Mouse (Mus musculus) CH12.LX (cell line): ENCODE measurements at regions not wholly inside any gene's neighbourhood (a gene's known extent, or its start where the extent isn't known, plus 50 kb on each side); places are given as distances from the start of the nearest gene placed in this dataset.

ENCODE experiments used
- DNase-seq: peaks from one replicate; pipeline ENCODE4 v3.0.0-alpha.2; 2013; ENCODE audit errors: extremely low read depth
- H3K27ac ChIP-seq: 2 replicates; pipeline ENCODE4 v1.5.1; 2012; ENCODE audit warnings: low read depth, mild to moderate bottlenecking, control low read depth, moderate library complexity; ENCODE audit not compliant: insufficient read depth
- H3K27me3 ChIP-seq: replicated peaks from 2 replicates; pipeline ENCODE3; 2012; ENCODE audit warnings: inconsistent platforms
- H3K36me3 ChIP-seq, 2 experiments: replicated peaks in 1 of 2; 2 replicates each; pipeline versions ENCODE3 to v1.6.1; 2012; ENCODE audit warnings: inconsistent platforms in 1 of 2, low read length in 1 of 2, mild to moderate bottlenecking in 1 of 2, mixed read lengths in 1 of 2, moderate library complexity in 1 of 2; ENCODE audit not compliant: control insufficient read depth in 1 of 2, insufficient read depth in 1 of 2
- H3K4me1 ChIP-seq, 2 experiments: 2 replicates each; pipeline ENCODE4 v1.6.1; 2012; ENCODE audit warnings: inconsistent platforms in 1 of 2, moderate library complexity in 1 of 2; ENCODE audit not compliant: insufficient read depth in 2 of 2, control insufficient read depth in 1 of 2
- H3K4me2 ChIP-seq: 2 replicates; pipeline ENCODE4 v1.6.1; 2012; ENCODE audit warnings: low read depth, mild to moderate bottlenecking, control low read depth; ENCODE audit not compliant: poor library complexity, insufficient read depth, severe bottlenecking
- H3K4me3 ChIP-seq, 3 experiments: fragments of 150-350 bp in 1 of 3; sonication (generic) in 1 of 3; replicated peaks in 1 of 3; 2 replicates each; pipeline versions ENCODE3 to v1.5.1; 2011 to 2012; ENCODE audit warnings: low read depth in 2 of 3, low read length in 2 of 3, mild to moderate bottlenecking in 2 of 3, moderate library complexity in 2 of 3, control low read depth in 1 of 3, improper control_type of control experiment in 1 of 3, inconsistent platforms in 1 of 3, mixed read lengths in 1 of 3; ENCODE audit not compliant: poor library complexity in 1 of 3
- H3K79me2 ChIP-seq: replicated peaks from 2 replicates; pipeline ENCODE4 v1.6.1; 2012; ENCODE audit warnings: mild to moderate bottlenecking, moderate library complexity; ENCODE audit not compliant: control insufficient read depth, poor library complexity, insufficient read depth, severe bottlenecking; ENCODE audit errors: extremely low read depth
- H3K9ac ChIP-seq: 2 replicates; pipeline ENCODE4 v1.6.1; 2012; ENCODE audit warnings: low read depth, mild to moderate bottlenecking, control low read depth, moderate library complexity; ENCODE audit not compliant: insufficient read depth
- H3K9me3 ChIP-seq: replicated peaks from 2 replicates; pipeline ENCODE3; 2012; ENCODE audit warnings: low read length, inconsistent platforms, mixed read lengths
- BHLHE40 ChIP-seq: IDR thresholded peaks from 2 replicates; pipeline ENCODE4 v1.6.1; 2011; ENCODE audit warnings: mild to moderate bottlenecking, low read depth, low read length, improper control_type of control experiment
- CHD2 ChIP-seq: IDR thresholded peaks from 2 replicates; pipeline ENCODE4 v1.6.1; 2011; ENCODE audit warnings: low read length, improper control_type of control experiment
- E2F4 ChIP-seq: IDR thresholded peaks from 2 replicates; pipeline ENCODE4 v1.6.1; 2011; ENCODE audit warnings: low read depth, low read length, improper control_type of control experiment; ENCODE audit not compliant: insufficient replicate concordance
- ETS1 ChIP-seq: conservative IDR thresholded peaks from 2 replicates; pipeline ENCODE4 v1.6.1; 2012; ENCODE audit warnings: low read depth, mild to moderate bottlenecking, inconsistent platforms, low read length, improper control_type of control experiment, moderate library complexity
- GABPA ChIP-seq: IDR thresholded peaks from 2 replicates; pipeline ENCODE4 v1.6.1; 2012; ENCODE audit warnings: low read depth, low read length, improper control_type of control experiment, inconsistent platforms; ENCODE audit not compliant: insufficient replicate concordance
- IRF4 ChIP-seq: IDR thresholded peaks from 2 replicates; pipeline ENCODE4 v1.6.1; 2014; ENCODE audit warnings: low read depth, mild to moderate bottlenecking, inconsistent platforms, low read length, improper control_type of control experiment
- JUND ChIP-seq: conservative IDR thresholded peaks from 2 replicates; pipeline ENCODE4 v1.6.1; 2011; ENCODE audit warnings: low read depth, low read length, improper control_type of control experiment
- KAT2A ChIP-seq: IDR thresholded peaks from 2 replicates; pipeline ENCODE4 v1.6.1; 2012; ENCODE audit warnings: low read length, improper control_type of control experiment, inconsistent platforms; ENCODE audit not compliant: insufficient replicate concordance
- MAFK ChIP-seq: IDR thresholded peaks from 2 replicates; pipeline ENCODE4 v1.6.1; 2011; ENCODE audit warnings: low read length, improper control_type of control experiment; ENCODE audit not compliant: insufficient replicate concordance
- MAZ ChIP-seq: IDR thresholded peaks from 2 replicates; pipeline ENCODE4 v1.6.1; 2012; ENCODE audit warnings: low read depth, mild to moderate bottlenecking, inconsistent platforms, low read length, improper control_type of control experiment, moderate library complexity
- MEF2A ChIP-seq: IDR thresholded peaks from 2 replicates; pipeline ENCODE4 v1.6.1; 2014; ENCODE audit warnings: low read depth, mild to moderate bottlenecking, inconsistent platforms, low read length, improper control_type of control experiment, borderline replicate concordance
- MYC ChIP-seq: IDR thresholded peaks from 2 replicates; pipeline ENCODE4 v1.6.1; 2011; ENCODE audit warnings: low read depth, mild to moderate bottlenecking, improper control_type of control experiment, low read length
- NELFE ChIP-seq: IDR thresholded peaks from 2 replicates; pipeline ENCODE4 v1.6.1; 2011; ENCODE audit warnings: low read depth, low read length, improper control_type of control experiment
- POLR2A ChIP-seq: IDR thresholded peaks from 2 replicates; pipeline ENCODE4 v1.6.1; 2011; ENCODE audit warnings: low read depth, mild to moderate bottlenecking, improper control_type of control experiment, low read length
- POLR2AphosphoS2 ChIP-seq: IDR thresholded peaks from 2 replicates; pipeline ENCODE4 v1.6.1; 2011; ENCODE audit warnings: low read depth, low read length, improper control_type of control experiment
- RAD21 ChIP-seq: IDR thresholded peaks from 2 replicates; pipeline ENCODE4 v1.6.1; 2011; ENCODE audit warnings: low read depth, mild to moderate bottlenecking, low read length, improper control_type of control experiment, moderate library complexity
- RCOR1 ChIP-seq: conservative IDR thresholded peaks from 2 replicates; pipeline ENCODE4 v1.6.1; 2012; ENCODE audit warnings: low read depth, mild to moderate bottlenecking, inconsistent platforms, low read length, improper control_type of control experiment
- SIN3A ChIP-seq: IDR thresholded peaks from 2 replicates; pipeline ENCODE4 v1.6.1; 2012; ENCODE audit warnings: low read length, improper control_type of control experiment, inconsistent platforms
- TBP ChIP-seq: conservative IDR thresholded peaks from 2 replicates; pipeline ENCODE4 v1.6.1; 2011; ENCODE audit warnings: low read depth, low read length, improper control_type of control experiment
- USF2 ChIP-seq: conservative IDR thresholded peaks from 2 replicates; pipeline ENCODE4 v1.6.1; 2011; ENCODE audit warnings: low read depth, low read length, improper control_type of control experiment
- ZC3H11A ChIP-seq: IDR thresholded peaks from 2 replicates; pipeline ENCODE4 v1.6.1; 2012; ENCODE audit warnings: low read depth, mild to moderate bottlenecking, inconsistent platforms, low read length, improper control_type of control experiment
- ZMIZ1 ChIP-seq: IDR thresholded peaks from 2 replicates; pipeline ENCODE4 v1.6.1; 2012; ENCODE audit warnings: low read depth, mild to moderate bottlenecking, inconsistent platforms, low read length, improper control_type of control experiment
- ZNF384 ChIP-seq: IDR thresholded peaks from 2 replicates; pipeline ENCODE4 v1.6.1; 2012; ENCODE audit warnings: low read depth, low read length, improper control_type of control experiment, inconsistent platforms
- dilution Hi-C: fragments of 300-500 bp; cut with MboI; formaldehyde crosslinking; loops from 2 replicates; pipeline ENCODE4 v1.14.3; 2020; ENCODE audit warnings: low sequenced_read_pairs; ENCODE audit not compliant: extremely low pct_unique_long_range_greater_than_20kb, extremely low pct_ligation_motif_present
- in situ Hi-C: fragments of 300-500 bp; cut with MboI; formaldehyde crosslinking; loops from 3 replicates; pipeline ENCODE4 v1.14.3; 2019; ENCODE audit warnings: low sequenced_read_pairs, low pct_ligation_motif_present, low pct_unique_long_range_greater_than_20kb, mixed read lengths

DNA sequence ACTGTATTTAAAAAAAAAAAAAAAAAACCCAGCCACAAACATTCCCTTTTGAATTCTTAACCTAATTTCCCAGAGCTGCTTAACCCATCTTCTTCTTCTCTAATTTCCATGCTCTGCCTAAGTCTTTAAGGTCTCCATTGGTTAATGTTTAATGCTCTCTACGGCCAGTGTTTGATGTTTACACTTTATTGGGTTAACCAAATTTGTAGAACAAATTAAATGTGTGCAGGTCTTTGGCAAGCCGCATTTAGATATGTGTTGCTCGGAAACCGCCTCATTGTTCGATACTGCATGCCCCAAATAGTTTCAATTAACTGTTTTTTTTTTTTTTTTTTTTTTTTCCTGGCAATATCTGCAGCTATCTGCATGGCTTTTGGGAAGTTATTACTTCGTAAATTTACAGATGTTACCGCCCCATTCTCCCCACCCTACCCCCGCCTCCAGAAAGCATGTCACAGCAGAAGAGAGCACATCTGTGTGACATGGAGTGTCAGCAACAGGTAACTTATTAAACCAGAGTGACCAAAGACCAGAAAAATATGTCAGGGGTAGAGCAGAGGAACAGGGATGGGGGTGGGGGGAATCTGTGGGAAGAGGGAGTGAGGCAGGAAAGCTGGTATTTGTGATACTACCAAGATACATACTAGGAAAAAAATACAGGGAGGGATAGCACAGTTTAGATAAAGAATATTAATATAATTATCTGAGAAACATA, 73.5 kb upstream of the Arid5b start:
- no peaks in the 10 kb centered on the region for H3K36me3 ChIP-seq
- H3K4me3 ChIP-seq = no peak overlapping the region
- no peak overlapping the region for H3K9ac ChIP-seq
- in situ Hi-C loops = no loop called here
- no peaks in the 10 kb centered on the region for H3K79me2 ChIP-seq
- TF ChIP-seq CHD2 (no peak), TBP (no peak), IRF4 (no peak), E2F4 (no peak), JUND (no peak), POLR2A (no peak), RCOR1 (no peak), SIN3A (no peak), RAD21 (no peak), MEF2A (no peak), GABPA (no peak)
- TF ChIP-seq, all 38 proteins: peak for 0
- no peak overlapping the region for H3K4me2 ChIP-seq
- dilution Hi-C loops = no loop called here
- DNase-seq = no peak
- no peak overlapping the region for H3K27ac ChIP-seq
- no peaks in the 10 kb centered on the region for H3K9me3 ChIP-seq
- H3K4me1 ChIP-seq = peaks cover 0 to 20% of the 10 kb centered on the region in 2 experiments; a peak in 2 of 4 replicates
- H3K27me3 ChIP-seq = no peaks in the 10 kb centered on the region

DNA sequence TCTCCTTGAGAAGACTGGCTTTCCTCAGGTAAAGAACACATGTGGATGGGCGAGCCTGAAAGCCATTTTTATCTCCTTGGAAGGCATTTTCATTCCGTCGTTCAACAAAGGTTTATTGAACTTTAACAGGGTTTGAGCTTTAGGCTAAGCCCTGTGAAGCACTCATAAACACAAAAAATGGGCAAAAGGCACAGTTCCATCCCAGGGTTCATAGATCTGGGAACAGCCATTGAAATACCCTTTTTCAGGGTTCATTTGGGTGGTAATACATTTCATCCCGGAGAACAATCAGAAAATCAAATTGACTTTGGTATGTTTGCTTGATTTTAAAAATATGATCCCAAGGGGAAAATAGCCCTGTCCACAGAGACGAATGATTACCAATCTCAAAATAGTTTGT, 72.9 kb upstream of the Arid5b start:
- no peaks in the 10 kb centered on the region for H3K36me3 ChIP-seq
- no peak overlapping the region for H3K27ac ChIP-seq
- H3K4me2 ChIP-seq = no peak overlapping the region
- in situ Hi-C loops = no loop called here
- no peak overlapping the region for H3K9ac ChIP-seq
- H3K4me1 ChIP-seq = peaks cover 0 to 15% of the 10 kb centered on the region in 2 experiments; a peak in 1 of 4 replicates
- TF ChIP-seq NELFE (no peak), KAT2A (no peak), MAZ (no peak), ZNF384 (no peak), ETS1 (no peak), GABPA (no peak), CHD2 (no peak), MAFK (no peak), POLR2AphosphoS2 (no peak), RAD21 (no peak), USF2 (no peak), ZMIZ1 (no peak), BHLHE40 (no peak), IRF4 (no peak), MYC (no peak), ZC3H11A (no peak)
- TF ChIP-seq, all 38 proteins: peak for 0
- dilution Hi-C loops = no loop called here
- H3K4me3 ChIP-seq = no peak overlapping the region
- no peaks in the 10 kb centered on the region for H3K79me2 ChIP-seq
- H3K9me3 ChIP-seq = no peaks in the 10 kb centered on the region
- H3K27me3 ChIP-seq = no peaks in the 10 kb centered on the region
- no peak for DNase-seq
